Mouse (Mus musculus): ENCODE results near the gene Dock6.

DNA sequence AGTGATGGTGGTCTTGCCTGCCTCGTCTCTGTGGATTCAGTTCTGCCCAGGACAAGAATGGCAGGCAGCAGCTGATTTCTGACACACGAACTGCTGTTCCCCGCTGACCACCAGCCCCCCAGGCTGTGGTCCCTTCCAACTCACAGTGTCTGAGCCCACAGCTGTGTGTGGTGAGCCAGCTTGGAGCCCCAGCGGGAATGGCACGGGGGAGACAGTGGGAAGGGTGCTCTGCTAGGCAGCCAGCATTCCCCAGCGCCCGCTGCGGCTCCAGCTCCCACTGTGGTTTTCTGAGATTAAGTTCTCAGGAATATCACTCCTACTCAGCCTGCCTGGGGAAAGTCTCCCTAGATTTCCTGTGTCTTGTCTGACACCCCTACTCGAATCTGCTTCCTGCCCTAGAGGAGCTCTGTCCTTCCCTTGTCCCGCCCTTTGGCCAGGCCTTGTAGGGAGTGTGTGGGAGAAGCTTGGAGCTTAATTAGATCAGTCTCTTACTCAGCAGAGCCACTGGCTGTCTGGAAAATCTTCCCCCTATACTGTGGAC lies 100.1 kb downstream of the Dock6 start:
- TF ChIP-seq CTCF (IDR thresholded peaks at IDR 0.05): no peak
- TF ChIP-seq EP300 (IDR thresholded peaks at IDR 0.05): no peak
